Mouse (Mus musculus) ES-Bruce4 (cell line): ENCODE data around the gene Caap1.
A peak's percentile ranks its signal among the peaks of the same experiment; 100 is the strongest.

Experiments used
- CTCF ChIP-seq: IDR thresholded peaks from one replicate; pipeline ENCODE4 v1.8.1; 2011; ENCODE audit warnings: low read depth, low read length
- EP300 ChIP-seq: IDR thresholded peaks from 2 replicates; pipeline ENCODE4 v1.6.1; 2011; ENCODE audit warnings: low read depth, low read length; ENCODE audit not compliant: insufficient read depth
- POLR2A ChIP-seq: IDR thresholded peaks from one replicate; pipeline ENCODE4 v1.8.1; 2011; ENCODE audit warnings: low read length; ENCODE audit not compliant: insufficient read depth

DNA sequence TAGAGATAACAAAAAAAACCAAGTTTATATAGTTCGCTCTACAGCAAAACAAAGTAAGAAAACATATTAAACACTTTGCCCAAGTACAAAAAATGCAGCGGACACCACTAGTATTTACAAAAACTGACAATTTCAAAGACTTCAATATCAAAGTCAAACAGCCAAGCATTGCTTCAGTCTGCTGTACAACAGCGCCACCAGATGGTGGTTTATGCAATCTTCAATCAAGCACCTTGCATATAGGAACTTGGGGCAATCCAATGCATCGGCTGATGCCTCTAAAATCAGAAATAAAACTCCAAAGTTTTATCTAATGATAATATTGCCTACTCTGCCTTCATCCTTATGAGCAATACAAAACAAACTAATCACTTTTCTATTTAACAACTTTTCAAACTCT lies 39.0 kb downstream of the Caap1 start:
- peak; percentile 5 for TF ChIP-seq CTCF
- no peak for TF ChIP-seq POLR2A
- no peak for TF ChIP-seq EP300
